Mouse (Mus musculus) left cerebral cortex, adult 2 months (tissue): ENCODE measurements around the gene E2f6. TPM values are rescaled to one million over a fixed set of nuclear protein-coding genes. Genes with fewer than 3 reads are reported as not detected.

Source experiments
- DNase-seq, 2 experiments: peaks; one replicate each; pipeline ENCODE4 v3.0.0; 2021 to 2022; ENCODE audit warnings: low spot score in 2 of 2, mixed read lengths in 1 of 2; ENCODE audit errors: extremely low spot score in 1 of 2
- H3K27ac ChIP-seq: fragments of 200-600 bp; 2 replicates; pipeline ENCODE4 v1.8.1; 2022
- H3K4me3 ChIP-seq: fragments of 200-600 bp; 2 replicates; pipeline ENCODE4 v1.8.1; 2022
- CTCF ChIP-seq: fragments of 200-600 bp; IDR thresholded peaks from 2 replicates; pipeline ENCODE4 v1.8.1; 2022; ENCODE audit warnings: antibody characterized with exemption, mild to moderate bottlenecking, moderate library complexity
- intact Hi-C: fragments of 180-260 bp; cut with DNase I; formaldehyde crosslinking; loops from one replicate; pipeline ENCODE4 v1.15.1; 2025
- long read RNA-seq, 2 experiments: library from polyadenylated mRNA; stranded (forward); transcript quantifications; one replicate each; pipeline ENCODE4 v2.0.0; 2021; ENCODE audit warnings: borderline mapping rate in 2 of 2
- total RNA-seq, 2 experiments: library from RNA; stranded (reverse); gene quantifications; 2 replicates each; pipeline ENCODE4 v1.2.3; 2021

The E2f6 gene
- total RNA-seq, result 10 to 100 TPM; 38.1 to 45.8 TPM
- long read RNA-seq, experiment 1, transcript E2f6-201 (7 exons, 2,418 nt), result minor isoform, 17 of 46 reads
- long read RNA-seq, experiment 1, transcript E2f6-204 (8 exons, 2,362 nt), result major isoform, 18 of 46 reads
- long read RNA-seq, experiment 1, partial matches to known transcripts, result 2 of 46 reads
- long read RNA-seq, experiment 1, other reads (novel, unspliced or antisense), result 6 of 46 reads
- long read RNA-seq, experiment 2, transcript E2f6-201 (7 exons, 2,418 nt), result minor isoform, 13 of 60 reads
- long read RNA-seq, experiment 2, transcript E2f6-204 (8 exons, 2,362 nt), result major isoform, 26 of 60 reads
- long read RNA-seq, experiment 2, partial matches to known transcripts, result 11 of 60 reads
- long read RNA-seq, experiment 2, other reads (novel, unspliced or antisense), result 6 of 60 reads

DNA sequence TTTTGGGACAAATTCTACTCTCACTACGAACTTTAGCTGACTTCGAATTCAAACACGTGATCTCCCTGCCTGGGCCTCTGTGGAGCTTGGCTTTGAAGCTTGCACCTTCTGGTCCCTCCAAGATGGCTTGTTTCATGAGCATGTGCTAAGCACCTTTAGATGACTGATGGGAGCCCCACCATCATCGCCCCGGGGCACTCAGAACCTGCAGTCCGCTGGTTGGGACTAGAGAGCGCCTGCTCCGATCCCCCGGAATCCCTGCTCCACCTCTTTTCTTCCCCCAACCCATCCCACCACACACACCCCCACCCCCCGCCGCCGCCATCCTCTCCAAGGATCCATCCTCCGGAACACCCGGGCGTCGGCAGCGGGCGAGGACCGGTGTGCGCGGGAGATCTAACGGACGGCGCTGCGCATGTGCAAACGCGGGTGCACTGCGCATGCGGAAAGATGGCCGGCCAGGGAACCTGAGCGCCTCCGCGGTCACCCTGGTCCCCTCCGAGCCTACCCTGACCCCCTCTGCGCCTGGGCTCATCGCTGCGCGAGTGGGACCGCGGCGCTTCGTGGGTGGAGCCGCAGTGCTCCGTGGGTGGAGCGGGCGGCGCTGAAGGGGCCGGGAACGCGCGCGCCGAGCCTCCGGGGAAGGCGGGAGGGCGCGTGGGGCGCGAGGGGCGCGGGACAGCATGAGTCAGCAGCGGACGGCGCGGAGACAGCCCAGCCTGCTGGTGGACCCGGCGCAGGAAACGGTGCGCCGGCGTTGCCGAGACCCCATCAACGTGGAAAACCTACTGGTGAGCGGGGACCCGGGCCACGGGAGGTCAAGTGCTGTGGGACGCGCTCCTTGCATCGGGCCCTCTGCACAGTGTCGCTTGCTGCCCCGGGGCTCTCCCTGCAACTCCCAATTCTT lies at the start of gene E2f6:
Gene E2f6, plus strand, starts transcription at position 439 of the 907 bp plus-strand sequence.
- peak within 1 kb of the TSS; percentile 74 for H3K4me3 ChIP-seq
- DNase-seq, result peak; percentile 83 to 84
- intact Hi-C loops, result loop anchor here (5.0 to 10.0 kb wide), 2 partner anchors 457 to 534 kb away; partner anchors contain the start of genes Nol10 and Pdia6
- peak within 1 kb of the TSS; percentile 93 for H3K27ac ChIP-seq
- no peak; the same call in 1 of the 2 replicates for TF ChIP-seq CTCF

- H3K4me3 ChIP-seq, result no peak overlapping the region
- H3K27ac ChIP-seq, result no peak overlapping the region
- intact Hi-C loops, result no loop called here
- DNase-seq, result no peak
- no peak for TF ChIP-seq CTCF
Measured at GRCm38 (mm10) chr12:16761461-16761860, 49.3 kb upstream of the E2f6 start.

DNA sequence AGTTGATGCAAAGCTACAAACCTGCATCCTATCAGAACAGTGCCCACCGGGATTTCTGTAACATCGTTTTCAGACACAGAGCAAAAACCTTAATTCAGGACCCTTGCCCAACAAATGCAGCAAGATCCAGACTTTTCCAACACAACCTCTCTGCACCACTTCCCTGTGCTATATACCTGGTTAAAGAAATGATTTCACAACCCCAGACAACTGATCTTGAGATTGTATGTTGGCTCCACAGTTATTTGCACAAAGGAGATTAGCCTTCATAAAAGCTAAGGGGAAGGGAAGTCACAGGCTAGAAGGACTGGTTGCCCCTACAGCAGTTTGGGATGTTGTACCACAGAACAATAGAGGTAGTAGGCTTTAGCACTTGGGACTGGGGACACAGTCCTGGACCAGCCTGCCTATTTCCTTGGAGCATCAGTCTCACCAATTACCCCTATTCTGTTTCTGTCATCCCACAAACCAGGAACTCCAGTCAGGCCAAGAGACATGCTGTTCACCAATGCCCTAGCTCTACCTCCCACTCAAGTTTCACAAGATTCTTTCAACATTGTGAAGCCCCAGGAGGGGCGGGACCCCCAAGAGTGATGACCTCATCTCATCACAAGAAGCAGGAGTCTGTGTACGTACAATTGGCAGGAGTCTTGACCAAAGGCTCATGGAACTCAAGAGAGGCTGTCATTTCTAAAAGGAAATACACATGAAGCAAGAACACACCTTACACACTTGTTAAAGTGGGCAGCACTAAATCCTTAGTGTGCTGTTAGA lies 46.9 kb upstream of the E2f6 start:
- TF ChIP-seq CTCF, result no peak
- intact Hi-C loops, result no loop called here
- no peak overlapping the region for H3K4me3 ChIP-seq
- no peak for DNase-seq
- no peak overlapping the region for H3K27ac ChIP-seq

GRCm38 (mm10) chr12:16764776-16765445 lies 45.9 kb upstream of the E2f6 start:
- Histone ChIP-seq H3K27ac (no peak overlapping the region), H3K4me3 (no peak overlapping the region)
- TF ChIP-seq CTCF, result no peak
- intact Hi-C loops, result no loop called here
- no peak for DNase-seq

GRCm38 (mm10) chr12:16768251-16768650 lies 42.5 kb upstream of the E2f6 start:
- intact Hi-C loops, result no loop called here
- no peak overlapping the region for H3K4me3 ChIP-seq
- TF ChIP-seq CTCF, result no peak
- no peak for DNase-seq
- no peak overlapping the region for H3K27ac ChIP-seq

DNA sequence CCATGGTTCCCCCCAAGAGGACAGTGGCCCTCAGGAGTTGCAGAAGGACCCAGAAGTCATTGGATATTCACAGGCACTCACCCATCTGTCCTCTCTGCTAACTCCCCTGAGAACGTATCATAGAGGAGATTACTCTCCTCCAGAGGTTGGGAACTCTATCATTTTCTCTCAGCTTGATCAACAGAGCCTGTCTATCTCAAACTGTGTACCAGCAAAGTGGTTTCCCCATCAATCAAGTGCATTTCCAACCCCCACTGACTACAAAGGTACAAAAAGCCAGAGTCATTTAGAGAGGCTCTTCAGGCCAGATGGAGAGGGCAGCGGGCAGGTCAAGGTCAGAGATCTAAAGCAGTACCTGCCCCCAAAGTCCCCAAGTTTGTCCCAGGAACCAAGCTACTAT lies 42.1 kb upstream of the E2f6 start:
- TF ChIP-seq CTCF, result no peak
- Histone ChIP-seq H3K4me3 (no peak overlapping the region), H3K27ac (no peak overlapping the region)
- DNase-seq, result no peak
- intact Hi-C loops, result no loop called here

- no peak for DNase-seq
- no peak for TF ChIP-seq CTCF
- intact Hi-C loops, result no loop called here
- no peak overlapping the region for H3K27ac ChIP-seq
- H3K4me3 ChIP-seq, result no peak overlapping the region
Measured at GRCm38 (mm10) chr12:16769601-16770165, 41.1 kb upstream of the E2f6 start.

DNA sequence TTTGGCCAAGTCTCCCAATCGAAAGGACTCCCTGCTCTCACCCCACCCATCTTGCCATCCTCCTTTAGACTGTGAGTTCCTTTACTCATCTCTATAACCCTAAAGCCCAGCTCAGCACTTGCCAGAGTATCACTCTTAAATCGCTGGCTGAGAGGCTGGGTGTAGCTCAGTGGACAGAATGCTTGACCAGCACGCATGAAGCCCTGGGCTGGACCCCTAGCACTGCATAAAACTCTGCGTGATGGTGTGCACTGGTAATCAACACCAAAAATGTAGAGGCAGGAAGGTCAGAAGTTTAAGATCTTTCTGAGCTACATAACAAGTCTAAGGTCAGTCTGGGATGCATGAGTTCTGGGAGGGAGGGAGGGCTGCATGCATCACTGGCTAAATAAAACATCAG lies 36.2 kb upstream of the E2f6 start:
- no peak overlapping the region for H3K27ac ChIP-seq
- no peak for DNase-seq
- intact Hi-C loops, result no loop called here
- no peak for TF ChIP-seq CTCF
- H3K4me3 ChIP-seq, result no peak overlapping the region

DNA sequence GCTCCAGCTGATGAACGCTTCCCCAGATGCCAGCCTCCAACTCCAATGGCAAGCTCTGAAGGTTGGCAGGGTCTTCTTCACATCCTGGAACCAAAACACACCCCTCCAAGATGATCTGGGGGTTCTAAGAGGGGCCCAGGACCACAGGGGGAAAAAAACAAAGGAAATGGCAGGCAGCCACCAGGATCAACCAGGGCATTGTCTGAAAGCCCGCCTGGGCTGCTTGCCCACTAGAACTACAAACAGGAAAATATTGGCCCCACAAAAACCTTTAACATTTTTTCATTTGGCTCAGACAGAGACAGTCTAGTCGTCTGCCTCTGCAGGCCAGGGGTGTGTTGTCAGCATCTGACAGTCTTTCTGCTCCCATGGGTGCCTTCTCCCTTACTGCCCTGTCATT lies 35.4 kb upstream of the E2f6 start:
- intact Hi-C loops, result no loop called here
- no peak for DNase-seq
- no peak overlapping the region for H3K4me3 ChIP-seq
- TF ChIP-seq CTCF, result no peak
- H3K27ac ChIP-seq, result no peak overlapping the region

DNA sequence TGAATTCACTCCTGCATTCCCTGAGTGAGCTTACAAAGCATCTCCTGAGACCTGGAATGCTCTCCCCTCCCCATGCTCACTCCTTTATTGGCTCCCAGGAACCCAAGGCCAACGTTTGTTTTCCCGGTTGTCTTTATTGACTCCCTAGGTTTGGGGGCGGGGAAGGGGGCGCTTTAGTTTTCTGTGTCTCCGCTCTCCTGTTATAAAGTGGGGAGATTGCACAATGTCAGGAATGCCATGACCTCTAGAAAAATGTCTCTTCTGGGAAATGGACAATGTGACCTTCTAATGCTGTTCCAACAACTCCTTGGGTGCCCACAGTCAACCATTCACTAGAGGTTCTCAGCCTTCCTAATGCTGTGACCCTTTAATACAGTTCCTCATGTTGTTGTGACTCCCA lies 32.2 kb upstream of the E2f6 start:
- H3K27ac ChIP-seq, result no peak overlapping the region
- no peak for TF ChIP-seq CTCF
- intact Hi-C loops, result no loop called here
- no peak overlapping the region for H3K4me3 ChIP-seq
- DNase-seq, result no peak

GRCm38 (mm10) chr12:16779165-16779564 lies 31.6 kb upstream of the E2f6 start:
- intact Hi-C loops, result no loop called here
- DNase-seq, result no peak
- Histone ChIP-seq H3K27ac (no peak overlapping the region), H3K4me3 (no peak overlapping the region)
- no peak for TF ChIP-seq CTCF
